Mouse (Mus musculus): ENCODE data around the gene Kank2. TPM values are rescaled to one million over a fixed set of nuclear protein-coding genes. Genes with fewer than 3 reads are reported as not detected.

Kank2 gene
- polyA plus RNA-seq, 1 experiment from 2014 or later = 30.0 TPM

DNA sequence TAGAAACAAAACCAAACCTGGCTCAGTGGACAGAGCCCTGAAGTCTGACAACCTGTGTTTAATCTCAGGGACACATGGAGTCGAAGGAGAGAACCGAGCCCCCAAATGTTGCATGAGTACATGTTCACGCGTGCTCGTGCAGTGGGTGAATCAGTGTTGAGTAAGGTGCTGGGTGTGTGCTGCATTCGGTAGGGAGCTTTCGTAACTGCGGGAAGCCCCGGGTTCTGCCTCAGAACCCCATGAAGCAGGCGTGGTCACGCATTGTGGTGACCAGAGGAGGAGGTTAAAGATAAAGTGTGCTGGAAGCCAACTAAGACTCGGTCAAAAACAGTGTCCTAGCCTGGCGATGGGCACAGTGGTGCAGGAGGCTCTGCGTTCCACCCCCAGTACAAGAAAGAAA is 58.1 kb downstream of the Kank2 start:
- Histone ChIP-seq H3K4me2 (no peak overlapping the region), H3K9ac (no peak overlapping the region), H3K4me3 (no peak overlapping the region), H3K27ac (no peak overlapping the region), H3K36me3 (peaks cover 85% of the 10 kb centered on the region), H3K27me3 (no peaks in the 10 kb centered on the region), H3K4me1 (peaks cover 8% of the 10 kb centered on the region), H3K9me3 (no peaks in the 10 kb centered on the region)
- WGBS = 93% methylated on average over 14 of the region's 14 CpGs
- ATAC-seq (ENCODE audit: borderline replicate concordance, extremely low read depth, low FRiP score, low TSS enrichment) = no peak

DNA sequence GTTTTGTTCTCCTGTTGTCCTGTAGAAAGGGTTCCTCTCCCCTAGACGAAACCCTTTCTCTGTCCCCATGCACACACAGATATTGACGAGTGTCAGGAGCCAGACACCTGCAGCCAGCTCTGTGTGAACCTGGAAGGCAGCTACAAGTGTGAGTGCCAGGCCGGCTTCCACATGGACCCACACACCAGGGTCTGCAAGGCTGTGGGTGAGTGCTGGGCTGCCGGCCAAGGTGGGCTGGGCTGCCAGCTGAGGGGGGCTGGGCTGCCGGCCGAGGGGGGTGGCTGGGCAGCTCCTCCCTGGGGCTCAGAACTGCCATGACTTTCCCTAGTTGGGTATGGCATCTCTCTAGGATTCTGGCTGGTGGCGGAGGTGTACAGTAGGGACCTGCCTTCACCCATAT is 59.8 kb downstream of the Kank2 start:
- H3K36me3 ChIP-seq = peaks cover 84% of the 10 kb centered on the region
- H3K4me2 ChIP-seq = no peak overlapping the region
- H3K4me1 ChIP-seq = peaks cover 8% of the 10 kb centered on the region
- H3K9ac ChIP-seq = no peak overlapping the region
- H3K27me3 ChIP-seq = no peaks in the 10 kb centered on the region
- WGBS = 75% methylated on average over 7 of the region's 7 CpGs
- H3K4me3 ChIP-seq = no peak overlapping the region
- H3K9me3 ChIP-seq = no peaks in the 10 kb centered on the region
- H3K27ac ChIP-seq = no peak overlapping the region
- no peak for ATAC-seq (ENCODE audit: borderline replicate concordance, extremely low read depth, low FRiP score, low TSS enrichment)

DNA sequence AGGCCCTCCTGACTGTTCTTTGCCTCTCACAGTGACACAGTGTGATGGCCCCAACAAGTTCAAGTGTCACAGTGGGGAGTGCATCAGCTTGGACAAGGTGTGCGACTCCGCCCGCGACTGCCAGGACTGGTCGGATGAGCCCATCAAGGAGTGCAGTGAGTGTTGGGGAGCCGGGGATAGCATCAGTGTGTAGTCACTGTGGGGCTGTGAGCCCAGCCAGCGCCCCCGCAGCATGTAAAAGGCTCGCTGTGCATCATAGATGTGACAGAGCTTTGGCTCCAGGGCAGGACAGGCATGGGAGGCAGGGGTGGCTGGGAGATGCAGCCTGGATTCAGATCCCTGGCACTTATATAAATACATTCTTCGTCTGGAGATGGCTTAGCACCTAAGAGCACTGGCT is 61.4 kb downstream of the Kank2 start:
- Histone ChIP-seq H3K27ac (0 out of 2 replicates have a peak overlapping the region, but pooled peaks have one; percentile 12), H3K9me3 (no peaks in the 10 kb centered on the region), H3K4me1 (peaks cover 8% of the 10 kb centered on the region), H3K36me3 (peaks cover 88% of the 10 kb centered on the region), H3K27me3 (no peaks in the 10 kb centered on the region), H3K4me3 (no peak overlapping the region), H3K9ac (no peak overlapping the region), H3K4me2 (no peak overlapping the region)
- ATAC-seq (ENCODE audit: borderline replicate concordance, extremely low read depth, low FRiP score, low TSS enrichment) = no peak
- 87% methylated on average over 10 of the region's 10 CpGs for WGBS

DNA sequence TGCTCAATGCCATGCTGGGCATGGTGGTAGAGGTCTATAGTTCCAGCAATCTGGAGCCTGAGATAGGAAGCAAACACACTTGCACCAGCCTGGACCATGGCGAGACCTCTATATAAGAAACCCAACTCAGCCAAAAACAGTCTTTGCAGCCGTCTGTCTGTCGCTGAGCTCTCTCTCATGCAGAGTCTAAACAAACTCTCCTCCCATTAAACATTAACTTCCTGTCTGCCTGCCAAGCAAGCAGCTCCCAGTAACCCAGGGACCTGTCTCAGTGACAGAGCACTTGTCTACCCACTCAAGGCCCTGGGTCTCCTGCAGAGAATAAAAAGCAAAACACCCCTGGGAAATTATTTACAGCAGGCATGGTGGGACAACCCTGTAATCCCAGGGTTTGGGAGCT is 62.0 kb downstream of the Kank2 start:
- H3K4me1 ChIP-seq = peaks cover 8% of the 10 kb centered on the region
- ATAC-seq (ENCODE audit: borderline replicate concordance, extremely low read depth, low FRiP score, low TSS enrichment) = 0 out of 2 replicates have a peak, but pooled peaks have one; percentile 24
- no peak overlapping the region for H3K4me2 ChIP-seq
- H3K36me3 ChIP-seq = peaks cover 88% of the 10 kb centered on the region
- no peaks in the 10 kb centered on the region for H3K27me3 ChIP-seq
- H3K4me3 ChIP-seq = no peak overlapping the region
- H3K27ac ChIP-seq = peak overlapping the region; percentile 12; the same call in 1 of the 2 replicates
- 17% methylated on average over 3 of the region's 3 CpGs for WGBS
- H3K9me3 ChIP-seq = no peaks in the 10 kb centered on the region
- no peak overlapping the region for H3K9ac ChIP-seq

DNA sequence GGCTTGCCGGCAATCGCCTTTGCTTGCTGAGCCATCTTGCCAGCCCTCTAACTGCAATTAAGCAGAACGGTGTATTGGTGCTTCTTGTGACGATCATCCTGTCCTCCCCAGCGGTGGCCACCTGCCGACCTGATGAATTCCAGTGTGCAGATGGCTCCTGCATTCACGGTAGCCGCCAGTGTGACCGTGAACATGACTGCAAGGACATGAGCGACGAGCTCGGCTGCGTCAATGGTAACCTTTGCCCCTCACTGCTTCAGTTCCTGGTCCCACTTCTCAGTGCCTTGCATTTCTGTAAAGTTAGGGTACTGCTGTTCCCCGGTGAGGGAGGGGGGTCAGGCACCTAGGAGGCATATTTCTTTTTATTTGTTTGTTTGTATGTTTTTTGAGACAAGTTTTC is 63.4 kb downstream of the Kank2 start:
- peaks cover 8% of the 10 kb centered on the region for H3K4me1 ChIP-seq
- 85% methylated on average over 14 of the region's 14 CpGs for WGBS
- peaks cover 89% of the 10 kb centered on the region for H3K36me3 ChIP-seq
- no peaks in the 10 kb centered on the region for H3K27me3 ChIP-seq
- no peak overlapping the region for H3K9ac ChIP-seq
- no peak for ATAC-seq (ENCODE audit: borderline replicate concordance, extremely low read depth, low FRiP score, low TSS enrichment)
- no peak overlapping the region for H3K4me3 ChIP-seq
- H3K9me3 ChIP-seq = no peaks in the 10 kb centered on the region
- no peak overlapping the region for H3K4me2 ChIP-seq
- H3K27ac ChIP-seq = no peak overlapping the region

DNA sequence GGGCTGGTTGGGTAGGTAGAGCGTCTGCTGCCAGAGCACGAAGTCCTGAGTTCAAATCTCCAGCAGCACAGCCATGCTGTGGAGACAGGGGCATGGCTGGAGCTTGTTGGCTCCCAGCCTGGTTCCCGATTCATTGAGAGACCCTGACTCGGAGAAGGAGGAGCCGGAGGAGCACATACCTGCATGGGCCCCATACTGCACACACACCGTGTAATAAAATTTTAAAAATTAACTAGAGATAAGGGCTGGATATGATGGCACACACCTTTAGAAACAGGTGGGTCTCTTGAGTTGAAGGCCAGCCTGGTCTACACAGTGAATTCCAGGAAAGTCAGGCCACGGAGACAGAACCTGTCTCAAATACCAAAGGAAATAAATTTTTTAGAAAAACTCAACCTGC is 64.6 kb downstream of the Kank2 start:
- ATAC-seq (ENCODE audit: borderline replicate concordance, extremely low read depth, low FRiP score, low TSS enrichment) = no peak
- Histone ChIP-seq H3K4me3 (no peak overlapping the region), H3K4me2 (no peak overlapping the region), H3K9ac (no peak overlapping the region), H3K9me3 (no peaks in the 10 kb centered on the region), H3K4me1 (peaks cover 8% of the 10 kb centered on the region), H3K27me3 (no peaks in the 10 kb centered on the region), H3K27ac (no peak overlapping the region), H3K36me3 (peaks cover 83% of the 10 kb centered on the region)
- 94% methylated on average over 7 of the region's 7 CpGs for WGBS

DNA sequence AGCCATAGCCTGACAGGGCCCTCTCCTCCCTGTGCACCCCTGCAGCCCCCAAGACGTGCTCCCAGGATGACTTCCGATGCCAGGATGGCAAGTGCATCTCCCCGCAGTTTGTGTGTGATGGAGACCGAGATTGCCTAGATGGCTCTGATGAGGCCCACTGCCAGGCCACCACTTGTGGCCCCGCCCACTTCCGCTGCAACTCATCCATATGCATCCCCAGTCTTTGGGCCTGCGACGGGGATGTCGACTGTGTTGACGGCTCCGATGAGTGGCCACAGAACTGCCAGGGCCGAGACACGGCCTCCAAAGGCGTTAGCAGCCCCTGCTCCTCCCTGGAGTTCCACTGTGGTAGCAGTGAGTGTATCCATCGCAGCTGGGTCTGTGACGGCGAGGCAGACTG is 65.1 kb downstream of the Kank2 start:
- Histone ChIP-seq H3K9ac (no peak overlapping the region), H3K9me3 (no peaks in the 10 kb centered on the region), H3K27ac (no peak overlapping the region), H3K36me3 (peaks cover 77% of the 10 kb centered on the region), H3K4me2 (no peak overlapping the region), H3K4me1 (peaks cover 8% of the 10 kb centered on the region), H3K4me3 (no peak overlapping the region), H3K27me3 (no peaks in the 10 kb centered on the region)
- 87% methylated on average over 17 of the region's 17 CpGs for WGBS
- ATAC-seq (ENCODE audit: borderline replicate concordance, extremely low read depth, low FRiP score, low TSS enrichment) = no peak

DNA sequence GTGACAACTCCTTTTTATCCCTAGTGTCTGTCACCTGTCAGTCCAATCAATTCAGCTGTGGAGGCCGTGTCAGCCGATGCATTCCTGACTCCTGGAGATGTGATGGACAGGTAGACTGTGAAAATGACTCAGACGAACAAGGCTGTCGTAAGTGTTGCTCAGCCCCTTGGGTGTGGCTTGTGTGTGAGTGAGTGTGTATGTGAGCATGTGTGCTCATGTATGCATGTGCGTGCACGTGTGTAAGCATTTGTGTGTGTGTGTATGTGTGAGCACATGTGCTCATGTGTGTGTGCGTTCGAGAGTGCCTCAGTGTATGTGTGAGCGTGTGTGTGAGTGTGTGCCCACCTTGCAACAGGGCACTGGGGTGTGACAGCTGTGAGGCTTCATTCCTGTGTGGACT is 66.3 kb downstream of the Kank2 start:
- WGBS = 92% methylated on average over 9 of the region's 9 CpGs
- H3K9ac ChIP-seq = no peak overlapping the region
- H3K4me2 ChIP-seq = no peak overlapping the region
- H3K27me3 ChIP-seq = no peaks in the 10 kb centered on the region
- no peak overlapping the region for H3K4me3 ChIP-seq
- H3K36me3 ChIP-seq = peaks cover 66% of the 10 kb centered on the region
- H3K27ac ChIP-seq = no peak overlapping the region
- peaks cover 8% of the 10 kb centered on the region for H3K4me1 ChIP-seq
- ATAC-seq (ENCODE audit: borderline replicate concordance, extremely low read depth, low FRiP score, low TSS enrichment) = no peak
- no peaks in the 10 kb centered on the region for H3K9me3 ChIP-seq

DNA sequence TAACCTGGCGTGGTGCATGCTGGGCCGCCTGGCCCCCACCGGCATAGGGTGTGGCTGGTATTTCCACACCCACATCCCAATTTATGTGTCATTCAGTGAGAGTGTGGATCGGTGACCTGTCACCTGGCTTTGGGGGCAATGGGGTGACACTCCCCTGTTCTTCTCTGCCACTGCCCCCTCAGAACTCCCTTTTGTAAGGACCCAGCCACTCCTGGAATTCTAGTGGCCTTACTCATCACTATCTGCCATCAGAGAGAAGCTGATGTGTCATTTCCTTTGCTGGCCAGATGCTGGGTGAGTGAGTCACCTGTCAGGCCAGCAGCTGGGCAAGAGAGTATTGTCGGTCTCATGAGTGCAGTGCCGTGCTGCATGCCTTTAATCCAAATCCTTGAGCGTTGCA is 69.3 kb downstream of the Kank2 start:
- Histone ChIP-seq H3K9ac (no peak overlapping the region), H3K27ac (no peak overlapping the region), H3K36me3 (peaks cover 40% of the 10 kb centered on the region), H3K9me3 (no peaks in the 10 kb centered on the region), H3K4me1 (peaks cover 22% of the 10 kb centered on the region), H3K27me3 (no peaks in the 10 kb centered on the region), H3K4me3 (no peak overlapping the region), H3K4me2 (no peak overlapping the region)
- 75% methylated on average over 7 of the region's 7 CpGs for WGBS
- ATAC-seq (ENCODE audit: borderline replicate concordance, extremely low read depth, low FRiP score, low TSS enrichment) = no peak

DNA sequence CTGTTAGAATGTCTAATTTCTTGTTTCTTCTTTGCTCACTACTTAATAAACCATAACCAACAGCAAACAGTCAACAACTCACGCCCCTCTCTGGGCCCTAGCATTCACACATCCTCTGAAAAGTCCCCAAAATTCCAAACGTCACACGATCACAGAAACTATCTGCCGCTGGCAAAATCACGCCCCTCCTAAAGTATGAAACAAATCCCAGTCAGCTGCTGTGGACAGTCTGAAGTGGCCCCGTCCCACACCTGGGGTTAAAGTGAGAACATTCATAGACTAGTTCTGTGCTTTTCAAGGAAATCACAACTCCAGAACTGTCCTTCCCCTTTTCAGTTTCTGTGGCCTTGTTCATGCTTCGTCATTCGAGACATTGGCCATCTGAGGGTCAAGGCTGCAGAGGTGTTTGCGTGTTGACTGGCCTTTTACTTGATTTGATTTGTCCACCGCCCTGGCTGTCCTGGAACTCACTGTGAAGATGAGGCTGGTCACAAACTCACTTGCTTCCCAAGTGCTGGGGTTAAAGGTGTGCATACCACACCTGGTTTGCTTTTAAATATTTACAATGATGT is 70.2 kb downstream of the Kank2 start:
- ATAC-seq (ENCODE audit: borderline replicate concordance, extremely low read depth, low FRiP score, low TSS enrichment) = no peak
- Histone ChIP-seq H3K27me3 (no peaks in the 10 kb centered on the region), H3K36me3 (peaks cover 31% of the 10 kb centered on the region), H3K9ac (no peak overlapping the region), H3K4me3 (no peak overlapping the region), H3K27ac (no peak overlapping the region), H3K4me1 (peaks cover 22% of the 10 kb centered on the region), H3K4me2 (no peak overlapping the region), H3K9me3 (no peaks in the 10 kb centered on the region)
- WGBS = 79% methylated on average over 10 of the region's 10 CpGs

DNA sequence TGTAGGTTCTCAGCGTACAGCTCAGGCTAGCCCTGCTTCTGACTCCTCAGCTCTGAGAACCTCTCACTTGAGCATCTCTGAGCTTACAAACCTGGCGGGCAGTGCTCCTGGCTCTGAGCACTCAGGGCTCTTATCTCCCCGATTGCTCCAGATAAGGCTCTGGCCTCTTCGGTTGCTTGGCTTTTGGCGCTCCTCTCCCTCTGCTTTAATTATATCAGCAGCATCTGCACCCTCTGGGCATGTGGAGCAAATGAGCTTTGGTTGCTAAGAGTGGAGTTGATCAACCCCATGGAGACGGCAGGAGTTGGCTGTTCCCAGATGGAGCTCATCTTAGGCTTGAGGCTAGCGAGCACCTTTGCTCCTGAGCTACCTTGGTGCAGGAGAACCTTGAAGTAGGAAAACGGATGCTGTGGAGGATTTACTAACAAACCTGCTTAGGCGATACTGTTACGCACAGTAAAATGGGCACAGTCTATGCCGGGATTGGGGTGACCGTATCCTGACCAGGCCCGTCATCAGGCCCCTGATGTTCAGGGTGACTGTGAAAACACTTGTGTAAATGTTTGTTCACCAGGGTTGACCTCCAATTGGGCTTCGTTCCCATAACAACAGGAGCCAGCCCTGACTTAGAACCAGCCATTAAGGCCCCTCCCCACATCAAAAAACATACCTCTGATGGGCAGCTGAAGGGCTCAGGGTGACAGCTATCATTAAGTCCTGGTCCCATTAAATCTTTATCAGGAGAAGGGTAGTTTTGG is 72.1 kb downstream of the Kank2 start:
- Histone ChIP-seq H3K36me3 (0 out of 2 replicates have a peak, but pooled peaks cover 13% of the 10 kb centered on the region), H3K27me3 (no peaks in the 10 kb centered on the region), H3K9me3 (no peaks in the 10 kb centered on the region), H3K4me3 (peak overlapping the region; percentile 4; the same call in 1 of the 2 replicates), H3K9ac (0 out of 2 replicates have a peak overlapping the region, but pooled peaks have one; percentile 3), H3K4me2 (peak overlapping the region; percentile 68), H3K4me1 (peaks cover 22% of the 10 kb centered on the region), H3K27ac (no peak overlapping the region)
- 42% methylated on average over 14 of the region's 14 CpGs for WGBS
- no peak for ATAC-seq (ENCODE audit: borderline replicate concordance, extremely low read depth, low FRiP score, low TSS enrichment)

Measured in lung, embryonic 15.5 days (tissue).